Mouse (Mus musculus) liver, adult 2 months (tissue): ENCODE data around the gene Hemk1.

Experiments used
- CTCF ChIP-seq: fragments of 200-500 bp; IDR thresholded peaks from 2 replicates; pipeline ENCODE4 v1.5.1; 2011; ENCODE audit warnings: low read depth, low read length, control low read depth
- POLR2A ChIP-seq: fragments of 200-500 bp; IDR thresholded peaks from 2 replicates; pipeline ENCODE4 v1.6.1; 2011; ENCODE audit warnings: low read length, control low read depth; ENCODE audit not compliant: insufficient read depth; ENCODE audit errors: extremely low read depth

- TF ChIP-seq POLR2A (no peak), CTCF (no peak)
Measured at GRCm38 (mm10) chr9:107381723-107382122, 43.6 kb upstream of the Hemk1 start.
